Mouse (Mus musculus) kidney, adult 2 months (tissue): Measurements from ENCODE around the gene Btbd17.

Source experiments
- CTCF ChIP-seq: fragments of 200-500 bp; conservative IDR thresholded peaks from 2 replicates; pipeline ENCODE4 v1.5.1; 2011; ENCODE audit warnings: low read depth, mild to moderate bottlenecking, control low read depth, low read length, moderate library complexity, mixed read lengths; ENCODE audit not compliant: insufficient read depth, insufficient read length
- POLR2A ChIP-seq: fragments of 200-500 bp; IDR thresholded peaks from one replicate; pipeline ENCODE4 v1.6.1; 2011; ENCODE audit warnings: low read depth, low read length, control low read depth

DNA sequence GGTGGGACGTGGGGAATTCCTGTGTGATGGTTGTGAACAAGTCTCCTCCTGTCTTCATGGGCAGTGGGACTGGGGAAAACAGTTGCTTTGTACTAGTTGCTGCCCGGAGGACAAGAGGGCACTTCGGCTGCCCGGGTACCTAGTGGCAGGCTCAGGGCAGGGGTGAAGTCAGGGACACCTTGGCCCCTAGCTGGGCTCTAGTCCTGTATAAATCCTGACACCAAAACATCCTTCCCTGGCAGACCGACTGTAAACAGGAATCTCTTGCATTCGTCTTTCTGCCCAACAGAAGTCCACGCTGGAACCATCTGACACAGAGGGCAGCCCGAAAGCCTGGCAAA, 34.7 kb upstream of the Btbd17 start:
- TF ChIP-seq CTCF (no peak), POLR2A (no peak)
